Mouse (Mus musculus) liver, adult 2 months (tissue): ENCODE results near the gene Sart3. TPM values are rescaled to one million over a fixed set of nuclear protein-coding genes. Genes with fewer than 3 reads are reported as not detected.

Experiments used
- DNase-seq: peaks from one replicate; pipeline ENCODE4 v3.0.0-alpha.2; 2011; ENCODE audit warnings: low read depth, low spot score; ENCODE audit errors: extremely low read depth
- H3K27ac ChIP-seq: fragments of 200-500 bp; replicated peaks from 2 replicates; pipeline ENCODE4 v1.5.1; 2012; ENCODE audit warnings: low read depth, mild to moderate bottlenecking, control low read depth, inconsistent platforms, low read length; ENCODE audit not compliant: insufficient read depth
- H3K27me3 ChIP-seq: fragments of 200-500 bp; 2 replicates; pipeline ENCODE4 v1.6.1; 2012; ENCODE audit warnings: mild to moderate bottlenecking, moderate library complexity, low read length, inconsistent platforms; ENCODE audit not compliant: control insufficient read depth, insufficient read depth
- H3K36me3 ChIP-seq: fragments of 200-500 bp; 2 replicates; pipeline ENCODE4 v1.6.1; 2012; ENCODE audit warnings: low read length, inconsistent platforms; ENCODE audit not compliant: control insufficient read depth, insufficient read depth
- H3K4me1 ChIP-seq: fragments of 200-500 bp; 2 replicates; pipeline ENCODE4 v1.6.1; 2011; ENCODE audit warnings: low read length; ENCODE audit not compliant: control insufficient read depth, insufficient read depth
- H3K4me3 ChIP-seq: fragments of 200-500 bp; 2 replicates; pipeline ENCODE4 v1.5.1; 2011; ENCODE audit warnings: low read depth, mild to moderate bottlenecking, control low read depth, low read length, moderate library complexity; ENCODE audit not compliant: insufficient read depth
- H3K79me2 ChIP-seq: fragments of 200-500 bp; 2 replicates; pipeline ENCODE4 v1.6.1; 2012; ENCODE audit warnings: inconsistent platforms, mild to moderate bottlenecking, low read length, moderate library complexity; ENCODE audit not compliant: control insufficient read depth, insufficient read depth
- H3K9ac ChIP-seq: fragments of 200-500 bp; 2 replicates; pipeline ENCODE4 v1.6.1; 2012; ENCODE audit warnings: low read depth, mild to moderate bottlenecking, control low read depth, inconsistent platforms, low read length
- CTCF ChIP-seq: fragments of 200-500 bp; IDR thresholded peaks from 2 replicates; pipeline ENCODE4 v1.5.1; 2011; ENCODE audit warnings: low read depth, low read length, control low read depth
- POLR2A ChIP-seq: fragments of 200-500 bp; IDR thresholded peaks from 2 replicates; pipeline ENCODE4 v1.6.1; 2011; ENCODE audit warnings: low read length, control low read depth; ENCODE audit not compliant: insufficient read depth; ENCODE audit errors: extremely low read depth
- WGBS: fragments of 180-500 bp; shearing (Covaris S2); methylation state at CpG from one replicate; pipeline ENCODE4 v1.1.7; 2018; 5-methylcytosine and 5-hydroxymethylcytosine counted together
- polyA plus RNA-seq: library from polyadenylated mRNA; depleted of rRNA; stranded (reverse); fragments of >200 nt; gene quantifications from 2 replicates; pipeline ENCODE4 v1.2.3, GENCODE M21; 2012
- total RNA-seq: library from RNA; depleted of rRNA; stranded (reverse); fragments of >200 nt; gene quantifications from 2 replicates; pipeline ENCODE4 v1.2.3, GENCODE M21; 2014

The Sart3 gene
- total and polyA plus RNA-seq, 2 experiments, result 6.0 to 9.0 TPM

GRCm38 (mm10) chr5:113797149-113797882, 25.0 kb upstream of the Sart3 start:
- TF ChIP-seq POLR2A, result no peak
- no peak for TF ChIP-seq CTCF
- Histone ChIP-seq H3K9ac (no peak overlapping the region), H3K27ac (no peak overlapping the region), H3K36me3 (no peaks in the 10 kb centered on the region), H3K27me3 (no peaks in the 10 kb centered on the region), H3K4me1 (no peaks in the 10 kb centered on the region), H3K4me3 (no peak overlapping the region), H3K79me2 (no peaks in the 10 kb centered on the region)
- no peak for DNase-seq
- WGBS, result 34% methylated on average over 19 of the region's 19 CpGs

GRCm38 (mm10) chr5:113796401-113797148, 24.3 kb upstream of the Sart3 start:
- TF ChIP-seq CTCF (no peak), POLR2A (no peak)
- Histone ChIP-seq H3K9ac (no peak overlapping the region), H3K4me3 (no peak overlapping the region), H3K27me3 (no peaks in the 10 kb centered on the region), H3K36me3 (no peaks in the 10 kb centered on the region), H3K27ac (no peak overlapping the region), H3K4me1 (peaks cover 1% of the 10 kb centered on the region; the same call in 1 of the 2 replicates), H3K79me2 (no peaks in the 10 kb centered on the region)
- WGBS, result 15% methylated on average over 13 of the region's 13 CpGs
- DNase-seq, result no peak

- no peak overlapping the region for H3K4me3 ChIP-seq
- TF ChIP-seq CTCF, result no peak
- TF ChIP-seq POLR2A, result no peak
- H3K27ac ChIP-seq, result peak overlapping the region; percentile 13; the same call in 1 of the 2 replicates
- no peaks in the 10 kb centered on the region for H3K27me3 ChIP-seq
- 56% methylated on average over 16 of the region's 16 CpGs for WGBS
- no peaks in the 10 kb centered on the region for H3K79me2 ChIP-seq
- H3K9ac ChIP-seq, result no peak overlapping the region
- DNase-seq, result peak; percentile 78
- H3K36me3 ChIP-seq, result no peaks in the 10 kb centered on the region
- peaks cover 6% of the 10 kb centered on the region for H3K4me1 ChIP-seq
Observed at GRCm38 (mm10) chr5:113791197-113792095, 19.1 kb upstream of the Sart3 start.

GRCm38 (mm10) chr5:113790453-113791196, 18.3 kb upstream of the Sart3 start:
- H3K27me3 ChIP-seq, result no peaks in the 10 kb centered on the region
- H3K79me2 ChIP-seq, result no peaks in the 10 kb centered on the region
- WGBS, result 31% methylated on average over 11 of the region's 11 CpGs
- H3K9ac ChIP-seq, result no peak overlapping the region
- peak overlapping the region; percentile 13; the same call in 1 of the 2 replicates for H3K27ac ChIP-seq
- H3K4me1 ChIP-seq, result peaks cover 6% of the 10 kb centered on the region
- no peak overlapping the region for H3K4me3 ChIP-seq
- DNase-seq, result peak; percentile 84
- no peak for TF ChIP-seq CTCF
- TF ChIP-seq POLR2A, result no peak
- H3K36me3 ChIP-seq, result no peaks in the 10 kb centered on the region

GRCm38 (mm10) chr5:113789075-113789788, 16.9 kb upstream of the Sart3 start:
- 81% methylated on average over 7 of the region's 7 CpGs for WGBS
- DNase-seq, result no peak
- H3K4me1 ChIP-seq, result peaks cover 6% of the 10 kb centered on the region
- H3K79me2 ChIP-seq, result no peaks in the 10 kb centered on the region
- no peaks in the 10 kb centered on the region for H3K36me3 ChIP-seq
- no peaks in the 10 kb centered on the region for H3K27me3 ChIP-seq
- no peak overlapping the region for H3K9ac ChIP-seq
- no peak overlapping the region for H3K4me3 ChIP-seq
- no peak overlapping the region for H3K27ac ChIP-seq
- TF ChIP-seq POLR2A, result no peak
- TF ChIP-seq CTCF, result no peak
